Mouse (Mus musculus): ENCODE results near the gene Slc44a2. TPM values are rescaled to one million over a fixed set of nuclear protein-coding genes. Genes with fewer than 3 reads are reported as not detected.
"Not testable (repeated sequence)": the region's sequence is repeated elsewhere in the genome, so short reads cannot be mapped to it uniquely, and the experiment has no call there.

The Slc44a2 gene
- polyA plus RNA-seq, 1 experiment from 2014 or later: 17.3 TPM

GRCm38 (mm10) chr9:21322211-21322916 lies 1.9 kb downstream of the Slc44a2 start:
- Histone ChIP-seq H3K4me1 (replicated peaks) (peaks cover 64% of the 10 kb centered on the region), H3K36me3 (no peaks in the 10 kb centered on the region), H3K4me3 (replicated peaks) (peak overlapping the region; percentile 82), H3K27me3 (no peaks in the 10 kb centered on the region), H3K4me2 (peak overlapping the region; percentile 98), H3K9ac (peak overlapping the region; percentile 84), H3K27ac (peak overlapping the region; percentile 88), H3K9me3 (replicated peaks) (0 out of 2 replicates have a peak, but pooled peaks cover 2% of the 10 kb centered on the region)
- ATAC-seq (ENCODE audit: low read depth): no peak
- no peak for DNase-seq
- 57% methylated on average over 19 of the region's 19 CpGs for WGBS (ENCODE audit: insufficient replicate concordance)

- Histone ChIP-seq H3K9ac (peak overlapping the region; percentile 84; the same call in 1 of the 2 replicates), H3K4me1 (replicated peaks) (peaks cover 70% of the 10 kb centered on the region), H3K4me2 (0 out of 2 replicates have a peak overlapping the region, but pooled peaks have one; percentile 98)
- 63% methylated on average over 8 of the region's 8 CpGs for WGBS (ENCODE audit: insufficient replicate concordance)
- H3K27ac ChIP-seq; H3K36me3 ChIP-seq; H3K9me3 ChIP-seq (replicated peaks); H3K4me3 ChIP-seq (replicated peaks); DNase-seq; H3K27me3 ChIP-seq; ATAC-seq (ENCODE audit: low read depth): not testable (repeated sequence)
Measured at GRCm38 (mm10) chr9:21322917-21323297, 2.4 kb downstream of the Slc44a2 start.

GRCm38 (mm10) chr9:21324269-21324668 lies 3.8 kb downstream of the Slc44a2 start:
- ATAC-seq (ENCODE audit: low read depth) (no peak), DNase-seq (no peak)
- Histone ChIP-seq H3K27ac (peak overlapping the region; percentile 23; the same call in 1 of the 2 replicates), H3K9me3 (replicated peaks) (0 out of 2 replicates have a peak, but pooled peaks cover 2% of the 10 kb centered on the region), H3K4me3 (replicated peaks) (no peak overlapping the region), H3K27me3 (no peaks in the 10 kb centered on the region), H3K4me2 (no peak overlapping the region), H3K36me3 (no peaks in the 10 kb centered on the region), H3K9ac (no peak overlapping the region), H3K4me1 (replicated peaks) (peaks cover 71% of the 10 kb centered on the region)
- WGBS (ENCODE audit: insufficient replicate concordance): 45% methylated on average over 11 of the region's 11 CpGs

- Histone ChIP-seq H3K9ac (no peak overlapping the region), H3K4me3 (replicated peaks) (no peak overlapping the region), H3K9me3 (replicated peaks) (no peaks in the 10 kb centered on the region), H3K36me3 (no peaks in the 10 kb centered on the region), H3K27ac (peak overlapping the region; percentile 18), H3K27me3 (no peaks in the 10 kb centered on the region), H3K4me2 (no peak overlapping the region), H3K4me1 (replicated peaks) (peaks cover 61% of the 10 kb centered on the region)
- ATAC-seq (ENCODE audit: low read depth) (no peak), DNase-seq (no peak)
- WGBS (ENCODE audit: insufficient replicate concordance): 34% methylated on average over 3 of the region's 3 CpGs
Measured at GRCm38 (mm10) chr9:21327569-21327968, 7.1 kb downstream of the Slc44a2 start.

- Histone ChIP-seq H3K9me3 (replicated peaks) (no peaks in the 10 kb centered on the region), H3K4me1 (replicated peaks) (peaks cover 62% of the 10 kb centered on the region), H3K36me3 (no peaks in the 10 kb centered on the region), H3K9ac (no peak overlapping the region), H3K4me2 (no peak overlapping the region), H3K4me3 (replicated peaks) (no peak overlapping the region), H3K27ac (0 out of 2 replicates have a peak overlapping the region, but pooled peaks have one; percentile 18), H3K27me3 (no peaks in the 10 kb centered on the region)
- no peak for ATAC-seq (ENCODE audit: low read depth)
- DNase-seq: no peak
- 39% methylated on average over 3 of the region's 3 CpGs for WGBS (ENCODE audit: insufficient replicate concordance)
Measured at GRCm38 (mm10) chr9:21328041-21328440, 7.5 kb downstream of the Slc44a2 start.

- H3K27ac ChIP-seq: no peak overlapping the region
- ATAC-seq (ENCODE audit: low read depth): no peak
- H3K4me2 ChIP-seq: no peak overlapping the region
- WGBS (ENCODE audit: insufficient replicate concordance): 41% methylated on average over 3 of the region's 5 CpGs
- no peaks in the 10 kb centered on the region for H3K27me3 ChIP-seq
- no peak overlapping the region for H3K4me3 ChIP-seq (replicated peaks)
- no peak overlapping the region for H3K9ac ChIP-seq
- no peaks in the 10 kb centered on the region for H3K36me3 ChIP-seq
- no peak for DNase-seq
- H3K9me3 ChIP-seq (replicated peaks): no peaks in the 10 kb centered on the region
- H3K4me1 ChIP-seq (replicated peaks): peaks cover 58% of the 10 kb centered on the region
Measured at GRCm38 (mm10) chr9:21329041-21329440, 8.5 kb downstream of the Slc44a2 start.

- DNase-seq (no peak), ATAC-seq (ENCODE audit: low read depth) (no peak)
- H3K4me3 ChIP-seq (replicated peaks): no peak overlapping the region
- 88% methylated on average over 10 of the region's 10 CpGs for WGBS (ENCODE audit: insufficient replicate concordance)
- peaks cover 50% of the 10 kb centered on the region for H3K4me1 ChIP-seq (replicated peaks)
- no peak overlapping the region for H3K9ac ChIP-seq
- no peak overlapping the region for H3K4me2 ChIP-seq
- no peaks in the 10 kb centered on the region for H3K27me3 ChIP-seq
- no peaks in the 10 kb centered on the region for H3K36me3 ChIP-seq
- H3K27ac ChIP-seq: no peak overlapping the region
- H3K9me3 ChIP-seq (replicated peaks): no peaks in the 10 kb centered on the region
Measured at GRCm38 (mm10) chr9:21329699-21330289, 9.3 kb downstream of the Slc44a2 start.

GRCm38 (mm10) chr9:21331365-21332140 lies 11.1 kb downstream of the Slc44a2 start:
- H3K27ac ChIP-seq: no peak overlapping the region
- 41% methylated on average over 12 of the region's 12 CpGs for WGBS (ENCODE audit: insufficient replicate concordance)

GRCm38 (mm10) chr9:21332161-21333061 lies 11.9 kb downstream of the Slc44a2 start:
- H3K36me3 ChIP-seq: no peaks in the 10 kb centered on the region
- no peak overlapping the region for H3K27ac ChIP-seq
- no peak overlapping the region for H3K4me2 ChIP-seq
- no peak overlapping the region for H3K4me3 ChIP-seq (replicated peaks)
- ATAC-seq (ENCODE audit: low read depth) (no peak), DNase-seq (no peak)
- H3K9ac ChIP-seq: no peak overlapping the region; the same call in 1 of the 2 replicates
- H3K4me1 ChIP-seq (replicated peaks): peaks cover 45% of the 10 kb centered on the region
- H3K9me3 ChIP-seq (replicated peaks): no peaks in the 10 kb centered on the region
- no peaks in the 10 kb centered on the region for H3K27me3 ChIP-seq
- 36% methylated on average over 9 of the region's 9 CpGs for WGBS (ENCODE audit: insufficient replicate concordance)

More at GRCm38 (mm10) chr9:21331365-21332140, 11.1 kb downstream of the Slc44a2 start:
- Histone ChIP-seq H3K4me2 (no peak overlapping the region), H3K27me3 (no peaks in the 10 kb centered on the region), H3K9ac (no peak overlapping the region), H3K4me1 (replicated peaks) (peaks cover 48% of the 10 kb centered on the region), H3K9me3 (replicated peaks) (no peaks in the 10 kb centered on the region), H3K4me3 (replicated peaks) (no peak overlapping the region), H3K36me3 (no peaks in the 10 kb centered on the region)
- DNase-seq: no peak
- ATAC-seq (ENCODE audit: low read depth): no peak

- Histone ChIP-seq H3K9me3 (replicated peaks) (no peaks in the 10 kb centered on the region), H3K36me3 (no peaks in the 10 kb centered on the region), H3K27ac (no peak overlapping the region), H3K4me3 (replicated peaks) (no peak overlapping the region), H3K4me2 (no peak overlapping the region), H3K4me1 (replicated peaks) (peaks cover 41% of the 10 kb centered on the region), H3K9ac (no peak overlapping the region), H3K27me3 (no peaks in the 10 kb centered on the region)
- no peak for ATAC-seq (ENCODE audit: low read depth)
- WGBS (ENCODE audit: insufficient replicate concordance): 75% methylated on average over 1 of the region's 1 CpGs
- no peak for DNase-seq
Measured at GRCm38 (mm10) chr9:21333523-21333922, 13.0 kb downstream of the Slc44a2 start.

Measured in liver, embryonic 13.5 days (tissue).